Mouse (Mus musculus): Measurements from ENCODE around the gene D630036H23Rik.
"Not testable (repeated sequence)": the region's sequence is repeated elsewhere in the genome, so short reads cannot be mapped to it uniquely, and the experiment has no call there.

The D630036H23Rik gene

GRCm38 (mm10) chr12:36381441-36382340 lies at the start of gene D630036H23Rik, which contains the start of gene Ispd:
D630036H23Rik (minus strand) TSS chr12:36382181.
Ispd (plus strand) TSS chr12:36381450.
- DNase-seq (ENCODE audit: low spot score in 2 of 2) = peak; percentile 51 to 66

- no peak for DNase-seq (ENCODE audit: low spot score in 2 of 2)
Measured at GRCm38 (mm10) chr12:36426163-36427045, 44.4 kb upstream of the D630036H23Rik start.

- no peak for DNase-seq (ENCODE audit: low spot score in 2 of 2)
Measured at GRCm38 (mm10) chr12:36425258-36425657, 43.3 kb upstream of the D630036H23Rik start.

- DNase-seq (ENCODE audit: low spot score in 2 of 2) = no peak
Measured at GRCm38 (mm10) chr12:36423677-36424076, 41.7 kb upstream of the D630036H23Rik start.

GRCm38 (mm10) chr12:36395115-36395514 lies 13.1 kb upstream of the D630036H23Rik start:
- no peak for DNase-seq (ENCODE audit: low spot score in 2 of 2)

- DNase-seq (ENCODE audit: low spot score in 2 of 2) = no peak
Measured at GRCm38 (mm10) chr12:36386991-36387390, 5.0 kb upstream of the D630036H23Rik start.

GRCm38 (mm10) chr12:36385386-36385785 lies 3.4 kb upstream of the D630036H23Rik start:
- no peak for DNase-seq (ENCODE audit: low spot score in 2 of 2)

GRCm38 (mm10) chr12:36380806-36381205 lies 1.2 kb downstream of the D630036H23Rik start:
- no peak for DNase-seq (ENCODE audit: low spot score in 2 of 2)

- no peak for DNase-seq (ENCODE audit: low spot score in 2 of 2)
Measured at GRCm38 (mm10) chr12:36380254-36380653, 1.7 kb downstream of the D630036H23Rik start.

GRCm38 (mm10) chr12:36376391-36376790 lies 5.6 kb downstream of the D630036H23Rik start:
- not testable (repeated sequence) for DNase-seq (ENCODE audit: low spot score in 2 of 2)

GRCm38 (mm10) chr12:36373237-36373998 lies 8.6 kb downstream of the D630036H23Rik start:
- no peak for DNase-seq (ENCODE audit: low spot score in 2 of 2)

- DNase-seq (ENCODE audit: low spot score in 2 of 2) = no peak
Measured at GRCm38 (mm10) chr12:36364013-36364412, 18.0 kb downstream of the D630036H23Rik start.

GRCm38 (mm10) chr12:36360693-36361092 lies 21.3 kb downstream of the D630036H23Rik start:
- no peak for DNase-seq (ENCODE audit: low spot score in 2 of 2)

GRCm38 (mm10) chr12:36360064-36360463 lies 21.9 kb downstream of the D630036H23Rik start:
- DNase-seq (ENCODE audit: low spot score in 2 of 2) = no peak

- DNase-seq (ENCODE audit: low spot score in 2 of 2) = no peak
Measured at GRCm38 (mm10) chr12:36344131-36344530, 37.9 kb downstream of the D630036H23Rik start.

- DNase-seq (ENCODE audit: low spot score in 2 of 2) = no peak
Measured at GRCm38 (mm10) chr12:36333837-36334281, 48.1 kb downstream of the D630036H23Rik start.

- no peak for DNase-seq (ENCODE audit: low spot score in 2 of 2)
Measured at GRCm38 (mm10) chr12:36332676-36333075, 49.3 kb downstream of the D630036H23Rik start.
